Mouse (Mus musculus) heart, postnatal 4 days (tissue): Measurements from ENCODE around the gene Rad1. TPM values are rescaled to one million over a fixed set of nuclear protein-coding genes. Genes with fewer than 3 reads are reported as not detected.
"Not testable (repeated sequence)": the region's sequence is repeated elsewhere in the genome, so short reads cannot be mapped to it uniquely, and the experiment has no call there.

Source experiments
- DNase-seq: peaks from one replicate; pipeline ENCODE4 v3.0.0; 2021
- total RNA-seq, 2 experiments: library from RNA; stranded (reverse); gene quantifications; 2 replicates each; pipeline ENCODE4 v1.2.3; 2021

Gene Rad1
- total RNA-seq, 2 experiments from 2014 or later: 7.5 to 9.4 TPM

DNA sequence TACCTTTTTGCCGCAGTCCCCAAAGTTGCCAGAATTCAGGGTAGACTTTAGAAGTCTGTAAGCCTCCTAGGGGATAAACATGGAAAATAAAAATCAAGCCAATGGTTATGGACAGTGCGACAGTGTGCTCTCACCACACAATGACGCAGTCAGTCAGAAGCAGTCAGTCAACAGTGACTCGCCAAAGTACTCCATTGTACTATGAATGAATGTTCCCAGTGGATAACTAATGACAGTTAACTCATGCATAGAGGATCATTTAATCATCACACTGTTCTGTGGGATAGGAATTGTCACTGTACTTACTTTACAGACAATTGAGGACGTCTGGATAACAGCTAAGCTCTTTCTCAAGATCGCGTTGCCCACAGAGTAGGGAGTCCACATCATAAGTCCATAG lies 29.3 kb downstream of the Rad1 start:
- DNase-seq: no peak

DNA sequence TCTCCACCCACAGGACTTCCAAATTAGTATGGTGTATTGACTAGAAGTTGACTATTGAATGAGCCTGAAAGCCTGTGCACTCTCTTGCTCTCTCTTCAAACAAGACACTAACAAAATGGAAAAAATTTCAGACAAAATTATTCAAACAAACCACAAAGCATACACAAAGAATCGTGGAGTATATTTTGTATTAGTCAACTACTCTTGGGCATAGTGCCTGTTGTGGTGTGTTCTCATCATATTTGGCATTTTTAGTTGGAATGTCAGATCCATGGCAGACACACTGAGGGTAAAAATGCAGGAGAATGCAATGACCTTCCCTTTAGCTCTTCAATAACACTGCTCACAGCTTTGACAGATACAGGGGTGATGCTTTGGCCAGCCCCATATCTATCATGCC lies 40.1 kb downstream of the Rad1 start:
- no peak for DNase-seq

GRCm38 (mm10) chr15:10531352-10531751 lies 45.5 kb downstream of the Rad1 start:
- DNase-seq: no peak

DNA sequence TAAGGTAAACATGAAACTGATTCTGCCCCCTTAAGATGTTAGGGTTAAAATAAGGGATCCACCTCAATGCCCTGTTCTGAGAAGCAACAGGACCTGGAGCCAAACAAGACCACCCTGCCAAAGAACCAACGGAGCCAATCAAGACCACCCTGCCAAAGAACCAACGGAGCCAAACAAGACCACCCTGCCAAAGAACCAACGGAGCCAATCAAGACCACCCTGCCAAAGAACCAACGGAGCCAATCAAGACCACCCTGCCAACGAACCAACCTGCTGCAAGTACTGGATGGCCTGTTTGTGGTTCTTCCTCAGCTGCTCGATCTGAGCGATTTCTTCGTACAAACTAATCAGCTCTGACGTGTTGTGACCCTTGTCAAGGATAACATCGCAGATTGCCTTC lies 47.5 kb downstream of the Rad1 start:
- not testable (repeated sequence) for DNase-seq

GRCm38 (mm10) chr15:10534591-10534990 lies 48.8 kb downstream of the Rad1 start:
- no peak for DNase-seq

DNA sequence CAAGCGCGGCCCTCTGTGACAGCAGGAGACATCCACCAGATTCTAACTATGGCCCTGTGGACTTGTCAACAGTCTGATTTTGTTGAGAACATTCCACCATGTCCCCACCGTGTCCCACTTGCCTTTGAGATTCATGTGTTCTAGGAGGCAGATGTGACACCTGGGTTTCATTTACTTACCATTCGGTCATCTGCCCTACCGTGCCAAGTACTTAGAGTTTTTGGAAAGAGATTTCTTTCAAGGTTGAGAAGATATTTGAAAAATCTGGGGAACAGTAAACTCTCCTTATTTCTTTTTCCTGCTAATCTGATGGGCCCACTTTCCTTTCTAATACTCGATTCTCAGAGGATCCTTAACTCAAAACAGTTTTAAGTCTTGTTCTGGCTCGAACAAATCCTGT lies 50.2 kb downstream of the Rad1 start:
- DNase-seq: no peak

GRCm38 (mm10) chr15:10540271-10541088 lies 54.7 kb downstream of the Rad1 start:
- no peak for DNase-seq

Other genes with a start within 250 kb of the Rad1 start
- not detected for gene Gm21973, start 160.6 kb upstream of the Rad1 start, total RNA-seq
- gene Agxt2, start 127.5 kb upstream of the Rad1 start, total RNA-seq: not detected
- 10 to 100 TPM; 20.1 to 21.6 TPM for gene Dnajc21, start 15.5 kb upstream of the Rad1 start, total RNA-seq
- gene Brix1, start 71 bp upstream of the Rad1 start, total RNA-seq: 10 to 100 TPM; 32.5 to 36.3 TPM
- not detected for gene Ttc23l, start 72.7 kb downstream of the Rad1 start, total RNA-seq
- gene Rai14, start 228.6 kb downstream of the Rad1 start, total RNA-seq: 10 to 100 TPM; 15.1 to 15.9 TPM